Mouse (Mus musculus): Measurements from ENCODE around the gene Ildr2.

Gene Ildr2

DNA sequence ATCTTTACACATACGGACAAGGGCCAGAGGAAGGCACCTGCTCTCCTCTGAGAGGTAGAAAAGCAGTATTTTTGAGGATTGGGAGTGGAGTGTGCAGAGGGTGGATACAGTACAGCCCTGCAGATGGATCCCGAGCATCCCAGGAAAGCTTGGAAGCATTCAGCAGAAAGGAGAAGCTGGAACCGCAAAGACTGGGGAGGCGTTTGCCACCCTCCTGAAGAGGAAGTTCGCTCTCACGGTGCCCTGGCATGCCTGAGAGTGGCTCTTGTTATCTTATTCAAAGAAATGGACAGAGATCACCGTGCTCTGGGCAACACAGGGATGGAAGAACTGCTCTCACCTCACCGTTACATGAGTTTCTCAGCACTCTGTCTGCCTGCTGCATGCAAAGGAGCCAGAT, 30.5 kb downstream of the Ildr2 start:
- DNase-seq (ENCODE audit: low spot score), result no peak

DNA sequence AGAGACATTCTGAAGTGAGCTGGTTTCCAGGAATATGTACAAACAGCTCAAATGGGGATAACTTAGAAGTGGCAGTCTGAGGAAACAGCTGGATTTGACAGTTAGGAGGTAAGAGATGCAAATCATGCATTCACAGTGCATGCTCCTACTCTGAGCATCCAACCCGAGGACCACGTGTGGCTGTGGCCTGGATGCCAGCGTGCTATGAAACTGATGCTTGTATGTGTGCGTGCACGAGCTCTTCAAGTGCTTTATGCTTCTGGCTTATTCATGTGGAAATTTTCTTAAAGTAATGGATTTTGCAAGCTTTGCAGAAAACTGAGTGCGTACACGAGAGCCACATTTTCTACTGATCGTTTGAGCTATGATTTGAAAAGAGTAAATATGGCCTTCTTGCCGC, 32.3 kb downstream of the Ildr2 start:
- no peak for DNase-seq (ENCODE audit: low spot score)

- DNase-seq (ENCODE audit: low spot score), result no peak
Observed at GRCm38 (mm10) chr1:166290562-166290961, 36.6 kb downstream of the Ildr2 start.

DNA sequence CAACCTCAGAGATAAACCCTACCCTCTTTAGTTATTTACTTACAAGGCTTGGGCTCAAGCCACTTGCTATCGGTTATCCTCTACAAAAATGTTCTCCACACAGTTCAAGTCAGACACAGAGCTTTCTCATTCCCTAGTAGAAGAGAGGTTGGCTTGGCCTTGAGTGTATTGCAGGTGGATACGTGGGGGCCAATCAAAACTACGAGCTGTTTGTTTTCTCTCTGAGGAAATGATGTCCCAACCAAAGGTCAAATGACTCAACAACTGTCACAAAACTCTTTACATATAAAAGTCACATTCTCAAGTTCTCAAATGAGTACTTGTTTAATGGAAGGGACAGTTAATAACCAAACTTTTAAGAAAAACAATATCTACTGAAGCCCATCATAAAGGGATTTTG, 39.1 kb downstream of the Ildr2 start:
- DNase-seq (ENCODE audit: low spot score), result no peak

GRCm38 (mm10) chr1:166295548-166295947, 41.6 kb downstream of the Ildr2 start:
- DNase-seq (ENCODE audit: low spot score), result no peak

GRCm38 (mm10) chr1:166296371-166296770, 42.4 kb downstream of the Ildr2 start:
- no peak for DNase-seq (ENCODE audit: low spot score)

DNA sequence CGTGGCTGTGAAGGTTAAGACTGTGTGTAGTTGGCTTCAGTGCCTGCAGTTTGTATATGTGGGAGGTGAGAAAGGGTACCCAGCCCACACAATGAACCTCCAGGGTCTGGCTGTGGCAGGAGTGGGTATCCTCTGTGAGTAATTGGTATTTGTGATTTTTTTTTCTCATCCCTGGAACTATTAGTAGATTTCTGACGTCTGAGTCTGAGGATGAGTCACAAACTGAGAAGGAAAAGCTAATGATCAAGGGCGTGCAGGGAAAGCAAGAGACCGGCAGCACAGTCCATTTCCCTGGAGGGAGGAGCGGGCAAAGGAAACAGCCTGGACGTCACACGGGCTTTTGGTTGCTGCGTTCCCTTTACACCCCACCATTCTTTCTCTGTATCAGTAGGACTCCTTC, 43.0 kb downstream of the Ildr2 start:
- no peak for DNase-seq (ENCODE audit: low spot score)

DNA sequence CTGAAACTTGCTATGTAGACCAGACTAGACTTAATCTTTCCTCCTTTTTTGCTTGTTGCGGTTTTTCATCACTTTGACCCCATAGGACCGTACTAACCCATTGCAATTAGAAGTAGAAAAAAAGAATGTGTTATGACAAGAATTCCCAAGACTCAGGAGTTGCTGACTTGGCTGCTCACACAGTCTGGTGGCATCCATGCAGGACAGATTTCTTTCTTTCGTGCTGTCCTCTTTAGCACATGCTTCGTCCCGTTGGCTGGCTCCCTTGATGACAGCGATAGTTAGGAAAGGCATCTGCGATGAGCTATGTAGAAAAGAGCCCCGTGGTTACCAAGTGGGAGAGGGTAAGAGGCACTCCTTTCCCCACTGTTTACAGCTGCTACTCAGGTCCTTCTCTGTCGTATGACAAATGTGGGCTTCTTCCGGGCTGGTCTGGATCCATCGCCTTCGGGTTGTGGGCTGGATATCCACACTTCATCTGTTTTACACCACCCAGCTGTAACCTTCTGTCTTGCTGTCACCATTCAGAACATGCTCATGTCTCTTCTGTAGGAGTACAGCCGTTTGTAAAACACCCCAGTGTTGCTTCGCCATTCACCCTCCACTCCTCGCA, 43.7 kb downstream of the Ildr2 start:
- DNase-seq (ENCODE audit: low spot score), result no peak

DNA sequence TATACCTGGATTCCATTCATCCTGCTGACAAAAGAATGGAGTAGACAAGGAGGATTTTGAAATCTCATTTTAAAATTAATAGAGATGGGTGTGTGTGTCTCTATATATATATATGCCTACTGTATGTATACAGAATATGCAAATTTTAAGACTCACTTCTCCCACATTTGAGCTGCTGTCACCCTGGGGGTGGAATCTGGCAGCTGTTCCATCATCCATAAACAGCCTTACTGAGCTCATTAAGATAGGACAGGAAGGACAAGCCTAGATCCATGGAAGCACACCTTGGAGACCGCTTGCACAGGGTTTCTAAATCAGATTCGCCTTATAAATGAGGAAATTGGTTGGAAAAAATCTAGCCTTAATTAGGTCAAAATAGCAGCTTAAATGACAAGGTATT, 44.9 kb downstream of the Ildr2 start:
- DNase-seq (ENCODE audit: low spot score), result no peak

DNA sequence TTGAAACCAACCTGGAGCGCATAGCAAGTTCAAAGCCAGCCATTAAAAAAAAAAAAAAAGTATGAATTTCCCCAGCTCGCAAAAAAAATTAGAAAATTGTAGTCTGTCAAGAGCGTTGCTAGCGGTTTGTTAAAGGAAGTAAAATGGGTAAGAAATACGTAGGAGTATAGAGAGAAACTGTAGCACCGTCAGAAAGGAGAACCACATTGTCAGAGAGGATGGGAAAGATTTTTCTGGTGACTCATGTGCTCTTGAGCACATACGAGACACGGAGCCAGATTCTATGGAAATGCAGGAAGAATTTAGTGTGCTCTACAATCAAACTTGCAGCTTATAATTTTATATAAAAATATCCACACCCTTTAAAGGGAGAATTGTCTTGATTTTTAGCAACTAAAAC, 45.9 kb downstream of the Ildr2 start:
- DNase-seq (ENCODE audit: low spot score), result no peak

DNA sequence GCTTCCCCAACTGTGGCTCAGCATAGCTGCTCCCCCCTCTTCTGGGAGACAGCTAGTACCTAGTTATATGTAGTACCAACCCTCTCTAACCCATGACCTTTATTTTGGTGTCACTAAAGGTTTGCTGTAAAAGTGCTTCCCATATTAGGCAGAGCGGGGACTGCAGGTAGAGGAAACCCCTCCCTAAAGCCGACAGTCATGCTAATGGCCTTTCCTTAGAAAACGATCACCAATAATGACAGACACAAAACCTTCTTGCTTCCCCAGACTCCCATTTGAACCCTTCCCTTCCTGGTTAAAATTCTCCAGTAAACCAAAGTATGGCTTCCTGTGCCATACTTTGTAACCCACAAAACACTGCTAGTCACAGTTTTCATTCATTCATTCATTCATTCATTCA, 46.6 kb downstream of the Ildr2 start:
- no peak for DNase-seq (ENCODE audit: low spot score)

GRCm38 (mm10) chr1:166304352-166305240, 50.7 kb downstream of the Ildr2 start:
- no peak for DNase-seq (ENCODE audit: low spot score)

DNA sequence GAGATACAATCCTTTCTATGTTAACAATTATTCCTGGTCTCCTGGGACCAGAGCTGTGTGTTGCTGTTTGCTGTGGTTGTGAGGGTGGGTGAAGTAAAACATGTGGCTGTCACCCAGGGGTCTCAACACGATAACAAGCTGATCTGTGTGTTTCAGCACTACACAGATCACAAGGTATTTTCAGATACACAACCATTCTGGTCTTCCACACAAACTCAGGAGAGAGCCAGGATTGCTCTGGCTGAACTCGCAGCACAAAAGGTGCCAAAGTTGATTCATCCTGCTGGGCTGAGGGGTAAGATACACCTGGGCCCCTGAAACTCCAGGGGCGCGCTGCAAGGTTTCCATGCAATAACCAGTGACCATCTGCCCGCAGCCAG, 54.5 kb downstream of the Ildr2 start:
- DNase-seq (ENCODE audit: low spot score), result no peak

- peak; percentile 9 for DNase-seq (ENCODE audit: low spot score)
Observed at GRCm38 (mm10) chr1:166308851-166309715, 55.1 kb downstream of the Ildr2 start.

DNA sequence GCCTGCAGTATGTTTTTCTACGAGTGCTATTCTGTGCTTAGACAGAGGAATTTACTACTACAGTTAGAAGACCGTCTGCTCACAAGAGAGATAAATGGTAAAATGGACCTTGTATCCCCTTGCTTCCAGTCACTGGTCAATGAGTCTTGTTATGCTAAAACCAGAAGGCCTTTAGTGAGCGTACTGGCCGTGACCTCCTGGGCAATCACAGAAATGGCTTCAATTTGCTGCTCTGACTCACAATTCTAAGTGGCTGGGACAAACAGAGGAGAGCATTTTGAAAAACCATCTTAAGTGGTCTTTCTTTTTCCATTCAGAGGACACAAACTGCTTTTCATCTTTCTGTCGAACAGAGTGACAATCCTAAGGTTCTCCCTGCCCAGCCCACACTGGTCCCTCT, 57.2 kb downstream of the Ildr2 start:
- no peak for DNase-seq (ENCODE audit: low spot score)

GRCm38 (mm10) chr1:166313637-166314036, 59.7 kb downstream of the Ildr2 start:
- DNase-seq (ENCODE audit: low spot score), result no peak

DNA sequence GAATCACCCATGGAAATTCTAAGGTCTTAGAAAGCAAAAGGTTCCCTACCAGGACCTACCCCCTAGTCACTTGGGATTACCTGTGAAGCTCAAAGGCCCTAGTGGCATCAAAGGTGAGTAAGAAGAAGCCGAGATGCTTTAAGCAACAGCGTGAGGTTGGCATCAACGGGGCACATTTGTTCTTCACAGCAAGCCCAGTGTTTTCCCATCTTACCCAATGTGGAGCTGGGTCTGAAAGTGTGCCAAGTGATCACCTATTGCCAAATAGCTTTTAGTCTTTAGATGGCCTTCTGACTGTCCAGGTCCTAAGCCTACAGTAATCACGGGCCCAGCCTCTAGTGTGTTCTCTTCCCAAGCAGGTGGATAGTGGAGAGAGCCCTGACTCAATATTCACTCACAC, 61.8 kb downstream of the Ildr2 start:
- DNase-seq (ENCODE audit: low spot score), result no peak

- DNase-seq (ENCODE audit: low spot score), result peak; percentile 28
Observed at GRCm38 (mm10) chr1:166319132-166319698, 65.3 kb downstream of the Ildr2 start.

GRCm38 (mm10) chr1:166326421-166326820, 72.5 kb downstream of the Ildr2 start:
- DNase-seq (ENCODE audit: low spot score), result no peak

GRCm38 (mm10) chr1:166330752-166331151, 76.8 kb downstream of the Ildr2 start:
- no peak for DNase-seq (ENCODE audit: low spot score)

DNA sequence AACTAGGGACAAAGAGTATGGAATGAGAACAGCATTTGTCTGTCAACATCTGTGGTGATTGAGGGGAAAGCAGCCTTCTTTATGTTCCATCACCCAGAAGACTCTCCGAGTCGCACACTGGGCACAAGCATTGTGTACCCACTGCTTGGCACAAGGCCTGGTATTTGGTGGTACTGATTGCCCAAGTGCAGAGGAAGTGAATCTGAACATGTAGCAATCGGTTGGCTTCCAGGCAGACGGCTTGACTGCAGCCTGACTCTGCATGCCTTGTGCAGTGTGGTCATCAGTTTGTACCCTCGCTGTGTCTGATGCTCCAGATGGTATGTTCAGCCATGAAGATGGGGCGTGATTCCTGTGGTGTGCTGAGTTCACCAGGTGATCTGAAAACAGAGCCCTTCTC, 85.2 kb downstream of the Ildr2 start:
- no peak for DNase-seq (ENCODE audit: low spot score)

DNA sequence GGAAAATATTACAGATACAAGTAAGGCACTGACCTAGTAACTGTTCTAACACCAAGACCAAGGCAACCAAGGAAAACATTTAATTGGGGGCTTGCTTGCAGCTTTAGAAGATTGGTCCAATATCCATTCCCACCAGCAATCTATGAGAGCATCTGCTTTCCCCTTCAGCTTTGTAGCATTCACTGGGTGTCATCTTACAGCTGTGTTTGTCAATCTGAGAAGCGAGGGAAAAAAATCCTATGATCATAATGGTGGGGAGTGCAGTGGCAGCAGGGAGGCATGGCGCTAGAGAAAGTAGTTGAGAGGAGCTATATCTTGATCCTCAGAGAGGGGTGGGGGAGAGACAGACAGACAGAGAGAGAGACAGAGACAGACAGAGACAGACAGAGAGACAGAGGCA, 88.1 kb downstream of the Ildr2 start:
- DNase-seq (ENCODE audit: low spot score), result no peak

Measured in ovary, postnatal 10 days (tissue).